Mouse (Mus musculus) spleen, adult 2 months (tissue): ENCODE results near the gene Adh5.

Experiments used
- CTCF ChIP-seq: fragments of 200-500 bp; IDR thresholded peaks from 2 replicates; pipeline ENCODE4 v1.5.1; 2011; ENCODE audit warnings: mild to moderate bottlenecking, inconsistent platforms; ENCODE audit not compliant: insufficient read depth, insufficient read length, insufficient replicate concordance; ENCODE audit errors: extremely low read depth
- POLR2A ChIP-seq: fragments of 200-500 bp; IDR thresholded peaks from 2 replicates; pipeline ENCODE4 v1.6.1; 2011; ENCODE audit warnings: low read depth, low read length, inconsistent platforms

DNA sequence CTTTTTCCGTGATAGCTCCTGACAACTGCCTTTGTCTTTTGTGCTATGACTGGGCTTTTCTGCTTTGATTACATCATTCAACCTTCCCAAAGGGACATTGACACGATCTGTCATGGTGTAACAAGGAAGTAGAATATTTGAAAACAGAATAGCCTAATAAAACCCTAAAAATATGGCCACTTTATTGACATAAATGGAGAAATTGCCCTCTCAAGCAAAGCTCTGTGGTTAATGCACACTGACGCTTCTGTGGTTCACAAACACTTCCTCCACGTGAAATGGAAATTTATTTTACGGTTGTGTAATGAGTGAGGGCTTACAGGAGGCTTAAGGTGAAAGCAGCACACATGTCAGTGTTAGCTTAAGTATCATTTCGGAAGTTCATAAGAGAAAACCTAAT is 23.5 kb upstream of the Adh5 start:
- TF ChIP-seq CTCF (no peak), POLR2A (no peak)
